Mouse (Mus musculus): ENCODE results near the gene Abhd12b. TPM values are rescaled to one million over a fixed set of nuclear protein-coding genes. Genes with fewer than 3 reads are reported as not detected.
"Not testable (repeated sequence)": the region's sequence is repeated elsewhere in the genome, so short reads cannot be mapped to it uniquely, and the experiment has no call there.

Gene Abhd12b
- polyA plus RNA-seq, 1 experiment from 2014 or later = not detected

- WGBS (ENCODE audit: insufficient replicate concordance) = 77% methylated on average over 20 of the region's 20 CpGs
- no peaks in the 10 kb centered on the region for H3K36me3 ChIP-seq (ENCODE audit: control insufficient read depth, insufficient read depth)
- no peak for ATAC-seq (ENCODE audit: low read depth)
Observed at GRCm38 (mm10) chr12:70134627-70135235, 19.2 kb upstream of the Abhd12b start.

GRCm38 (mm10) chr12:70136185-70136756 lies 17.7 kb upstream of the Abhd12b start:
- 16% methylated on average over 12 of the region's 12 CpGs for WGBS (ENCODE audit: insufficient replicate concordance)
- H3K27ac ChIP-seq (ENCODE audit: low read length) = no peak overlapping the region
- H3K36me3 ChIP-seq (ENCODE audit: control insufficient read depth, insufficient read depth) = no peaks in the 10 kb centered on the region
- peak overlapping the region; percentile 29; the same call in 1 of the 2 replicates for H3K4me2 ChIP-seq (ENCODE audit: low read depth, low read length)
- no peaks in the 10 kb centered on the region for H3K4me1 ChIP-seq (ENCODE audit: control insufficient read depth, low read depth, low read length)
- H3K9me3 ChIP-seq (replicated peaks; ENCODE audit: control insufficient read depth, low read length) = no peaks in the 10 kb centered on the region
- peak overlapping the region; percentile 17; the same call in 1 of the 2 replicates for H3K4me3 ChIP-seq (ENCODE audit: low read depth, low read length)
- no peak for ATAC-seq (ENCODE audit: low read depth)
- no peaks in the 10 kb centered on the region for H3K27me3 ChIP-seq (ENCODE audit: control insufficient read depth, insufficient read depth, low read depth, low read length)
- H3K9ac ChIP-seq (ENCODE audit: low read depth, low read length) = no peak overlapping the region

More at GRCm38 (mm10) chr12:70134627-70135235, 19.2 kb upstream of the Abhd12b start:
- Histone ChIP-seq H3K9ac (ENCODE audit: low read depth, low read length) (no peak overlapping the region), H3K9me3 (replicated peaks; ENCODE audit: control insufficient read depth, low read length) (no peaks in the 10 kb centered on the region), H3K4me1 (ENCODE audit: control insufficient read depth, low read depth, low read length) (no peaks in the 10 kb centered on the region), H3K4me2 (ENCODE audit: low read depth, low read length) (no peak overlapping the region), H3K27me3 (ENCODE audit: control insufficient read depth, insufficient read depth, low read depth, low read length) (no peaks in the 10 kb centered on the region), H3K4me3 (ENCODE audit: low read depth, low read length) (no peak overlapping the region), H3K27ac (ENCODE audit: low read length) (no peak overlapping the region)

GRCm38 (mm10) chr12:70137095-70137494 lies 16.8 kb upstream of the Abhd12b start:
- H3K4me2 ChIP-seq (ENCODE audit: low read depth, low read length) = no peak overlapping the region
- no peaks in the 10 kb centered on the region for H3K27me3 ChIP-seq (ENCODE audit: control insufficient read depth, insufficient read depth, low read depth, low read length)
- no peaks in the 10 kb centered on the region for H3K4me1 ChIP-seq (ENCODE audit: control insufficient read depth, low read depth, low read length)
- no peak overlapping the region for H3K27ac ChIP-seq (ENCODE audit: low read length)
- H3K4me3 ChIP-seq (ENCODE audit: low read depth, low read length) = no peak overlapping the region
- no peak for ATAC-seq (ENCODE audit: low read depth)
- H3K9me3 ChIP-seq (replicated peaks; ENCODE audit: control insufficient read depth, low read length) = no peaks in the 10 kb centered on the region
- 66% methylated on average over 4 of the region's 4 CpGs for WGBS (ENCODE audit: insufficient replicate concordance)
- H3K9ac ChIP-seq (ENCODE audit: low read depth, low read length) = no peak overlapping the region
- H3K36me3 ChIP-seq (ENCODE audit: control insufficient read depth, insufficient read depth) = no peaks in the 10 kb centered on the region

GRCm38 (mm10) chr12:70137626-70138025 lies 16.3 kb upstream of the Abhd12b start:
- no peak overlapping the region for H3K27ac ChIP-seq (ENCODE audit: low read length)
- H3K27me3 ChIP-seq (ENCODE audit: control insufficient read depth, insufficient read depth, low read depth, low read length) = no peaks in the 10 kb centered on the region
- H3K4me2 ChIP-seq (ENCODE audit: low read depth, low read length) = no peak overlapping the region
- H3K36me3 ChIP-seq (ENCODE audit: control insufficient read depth, insufficient read depth) = no peaks in the 10 kb centered on the region
- H3K9ac ChIP-seq (ENCODE audit: low read depth, low read length) = no peak overlapping the region
- H3K4me1 ChIP-seq (ENCODE audit: control insufficient read depth, low read depth, low read length) = no peaks in the 10 kb centered on the region
- H3K4me3 ChIP-seq (ENCODE audit: low read depth, low read length) = no peak overlapping the region
- no peak for ATAC-seq (ENCODE audit: low read depth)
- 73% methylated on average over 9 of the region's 9 CpGs for WGBS (ENCODE audit: insufficient replicate concordance)
- no peaks in the 10 kb centered on the region for H3K9me3 ChIP-seq (replicated peaks; ENCODE audit: control insufficient read depth, low read length)

GRCm38 (mm10) chr12:70139871-70140270 lies 14.1 kb upstream of the Abhd12b start:
- Histone ChIP-seq H3K36me3 (ENCODE audit: control insufficient read depth, insufficient read depth) (no peaks in the 10 kb centered on the region), H3K27me3 (ENCODE audit: control insufficient read depth, insufficient read depth, low read depth, low read length) (no peaks in the 10 kb centered on the region), H3K4me2 (ENCODE audit: low read depth, low read length) (no peak overlapping the region), H3K9me3 (replicated peaks; ENCODE audit: control insufficient read depth, low read length) (no peaks in the 10 kb centered on the region), H3K27ac (ENCODE audit: low read length) (no peak overlapping the region), H3K4me3 (ENCODE audit: low read depth, low read length) (no peak overlapping the region), H3K4me1 (ENCODE audit: control insufficient read depth, low read depth, low read length) (no peaks in the 10 kb centered on the region), H3K9ac (ENCODE audit: low read depth, low read length) (no peak overlapping the region)
- 56% methylated on average over 4 of the region's 4 CpGs for WGBS (ENCODE audit: insufficient replicate concordance)
- ATAC-seq (ENCODE audit: low read depth) = no peak

GRCm38 (mm10) chr12:70140542-70140941 lies 13.4 kb upstream of the Abhd12b start:
- H3K27ac ChIP-seq (ENCODE audit: low read length) = no peak overlapping the region
- 60% methylated on average over 5 of the region's 5 CpGs for WGBS (ENCODE audit: insufficient replicate concordance)
- no peaks in the 10 kb centered on the region for H3K9me3 ChIP-seq (replicated peaks; ENCODE audit: control insufficient read depth, low read length)
- no peaks in the 10 kb centered on the region for H3K36me3 ChIP-seq (ENCODE audit: control insufficient read depth, insufficient read depth)
- no peak overlapping the region for H3K4me3 ChIP-seq (ENCODE audit: low read depth, low read length)
- peak; percentile 41; the same call in 1 of the 2 replicates for ATAC-seq (ENCODE audit: low read depth)
- H3K9ac ChIP-seq (ENCODE audit: low read depth, low read length) = no peak overlapping the region
- H3K4me2 ChIP-seq (ENCODE audit: low read depth, low read length) = no peak overlapping the region
- no peaks in the 10 kb centered on the region for H3K27me3 ChIP-seq (ENCODE audit: control insufficient read depth, insufficient read depth, low read depth, low read length)
- no peaks in the 10 kb centered on the region for H3K4me1 ChIP-seq (ENCODE audit: control insufficient read depth, low read depth, low read length)

GRCm38 (mm10) chr12:70140993-70141576 lies 12.9 kb upstream of the Abhd12b start:
- no peaks in the 10 kb centered on the region for H3K4me1 ChIP-seq (ENCODE audit: control insufficient read depth, low read depth, low read length)
- H3K27me3 ChIP-seq (ENCODE audit: control insufficient read depth, insufficient read depth, low read depth, low read length) = no peaks in the 10 kb centered on the region
- H3K9ac ChIP-seq (ENCODE audit: low read depth, low read length) = no peak overlapping the region
- H3K27ac ChIP-seq (ENCODE audit: low read length) = no peak overlapping the region
- no peak overlapping the region for H3K4me3 ChIP-seq (ENCODE audit: low read depth, low read length)
- H3K36me3 ChIP-seq (ENCODE audit: control insufficient read depth, insufficient read depth) = no peaks in the 10 kb centered on the region
- no peak overlapping the region for H3K4me2 ChIP-seq (ENCODE audit: low read depth, low read length)
- 63% methylated on average over 5 of the region's 5 CpGs for WGBS (ENCODE audit: insufficient replicate concordance)
- no peaks in the 10 kb centered on the region for H3K9me3 ChIP-seq (replicated peaks; ENCODE audit: control insufficient read depth, low read length)
- no peak for ATAC-seq (ENCODE audit: low read depth)

GRCm38 (mm10) chr12:70144106-70144587 lies 9.8 kb upstream of the Abhd12b start:
- H3K4me2 ChIP-seq (ENCODE audit: low read depth, low read length); H3K27me3 ChIP-seq (ENCODE audit: control insufficient read depth, insufficient read depth, low read depth, low read length); H3K4me1 ChIP-seq (ENCODE audit: control insufficient read depth, low read depth, low read length); H3K9ac ChIP-seq (ENCODE audit: low read depth, low read length); H3K36me3 ChIP-seq (ENCODE audit: control insufficient read depth, insufficient read depth); H3K9me3 ChIP-seq (replicated peaks; ENCODE audit: control insufficient read depth, low read length); H3K27ac ChIP-seq (ENCODE audit: low read length); H3K4me3 ChIP-seq (ENCODE audit: low read depth, low read length); ATAC-seq (ENCODE audit: low read depth): not testable (repeated sequence)
- 50% methylated on average over 3 of the region's 3 CpGs for WGBS (ENCODE audit: insufficient replicate concordance)
